Mouse (Mus musculus): ENCODE measurements around the gene Gm20458.

The Gm20458 gene

GRCm38 (mm10) chr2:164453887-164454500 lies 6.8 kb upstream of the Gm20458 start:
- no peak for DNase-seq (ENCODE audit: low read depth)

- DNase-seq (ENCODE audit: low read depth) = no peak
Measured at GRCm38 (mm10) chr2:164454846-164455245, 5.9 kb upstream of the Gm20458 start.

GRCm38 (mm10) chr2:164455421-164456190 lies 5.2 kb upstream of the Gm20458 start:
- DNase-seq (ENCODE audit: low read depth) = no peak

DNA sequence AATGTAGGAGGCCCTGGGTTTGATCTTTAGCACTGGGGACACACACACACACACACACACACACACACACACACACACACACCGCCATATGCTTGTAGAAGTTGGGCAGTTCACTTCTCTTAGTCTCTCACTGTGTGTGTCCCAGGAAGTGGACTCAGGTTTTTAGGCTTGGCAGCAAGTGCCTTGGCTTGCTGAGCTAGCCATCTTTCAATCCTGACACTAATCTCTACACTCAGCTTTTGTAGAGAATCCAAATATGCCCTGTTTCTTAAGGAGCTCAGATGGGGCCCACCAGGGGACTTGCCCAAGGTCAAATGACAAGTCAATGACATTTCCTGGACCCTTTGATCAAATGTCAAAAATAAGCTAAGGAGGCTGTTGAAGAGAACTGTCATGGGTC lies 4.4 kb upstream of the Gm20458 start:
- DNase-seq (ENCODE audit: low read depth) = no peak

DNA sequence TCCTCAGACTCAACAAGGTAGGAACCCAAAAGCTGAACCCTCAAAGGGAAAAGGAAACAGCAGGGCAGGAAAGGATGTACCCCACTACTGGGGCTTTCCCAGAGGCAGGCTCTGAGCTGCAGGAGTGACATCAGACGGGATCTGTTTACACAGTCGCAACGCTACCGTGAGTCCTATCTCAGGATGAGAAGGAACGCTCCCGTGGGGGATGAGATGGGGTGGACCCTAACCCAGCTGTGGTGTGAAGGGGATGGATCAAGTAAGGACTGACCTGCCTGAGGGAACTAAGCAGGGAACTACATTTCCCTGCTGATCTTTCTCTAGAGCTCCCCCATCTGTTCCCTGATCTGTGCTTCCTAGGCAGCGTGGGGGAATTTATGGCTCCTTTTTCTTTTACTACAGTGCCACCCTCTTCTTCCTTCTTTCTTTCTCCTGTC lies 3.9 kb upstream of the Gm20458 start, which contains the start of gene Sys1:
Gene Sys1 (plus strand): TSS at position 101 of the 437 bp plus-strand sequence.
- DNase-seq (ENCODE audit: low read depth) = no peak

GRCm38 (mm10) chr2:164457942-164458341 lies 2.8 kb upstream of the Gm20458 start:
- DNase-seq (ENCODE audit: low read depth) = no peak

DNA sequence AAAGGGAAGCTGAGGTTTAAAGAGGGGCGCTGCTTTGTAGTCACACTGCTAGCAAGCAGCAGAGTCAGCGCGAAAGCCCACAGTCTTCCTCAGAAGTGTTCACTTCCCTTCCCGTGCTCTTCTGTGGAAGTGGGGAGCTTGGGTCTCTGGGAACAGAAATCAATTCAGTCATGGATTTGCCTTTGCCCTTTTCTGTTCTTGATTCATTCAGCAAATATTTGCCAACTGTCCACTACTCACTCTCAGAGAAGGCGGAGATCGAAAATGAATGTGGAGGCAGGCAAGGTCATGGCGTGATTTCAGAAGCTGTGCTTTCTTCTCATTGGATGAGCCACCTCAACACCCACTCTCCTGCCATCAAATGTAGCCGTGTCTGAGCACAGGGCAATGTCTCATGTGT lies 2.2 kb upstream of the Gm20458 start:
- no peak for DNase-seq (ENCODE audit: low read depth)

DNA sequence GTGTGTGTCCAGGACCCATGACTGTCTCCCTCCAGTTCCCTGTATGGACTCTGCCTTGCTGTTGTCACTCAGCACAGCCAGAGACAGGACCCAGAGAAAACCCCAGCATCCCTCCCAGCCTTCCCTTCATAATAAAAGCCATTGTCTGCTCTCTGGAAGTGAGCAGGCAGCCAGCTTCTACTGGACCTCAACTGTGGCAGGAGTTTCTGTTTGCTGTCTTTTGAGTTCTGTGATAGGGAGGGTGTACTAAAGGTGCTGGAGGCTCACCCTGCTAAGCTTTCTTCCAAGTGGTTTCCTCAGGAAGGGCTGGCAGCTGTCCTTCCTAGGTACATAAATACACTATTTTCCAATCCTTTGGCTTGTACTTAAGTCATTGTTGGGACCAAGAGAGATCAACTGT lies 4.4 kb downstream of the Gm20458 start:
- no peak for DNase-seq (ENCODE audit: low read depth)

- DNase-seq (ENCODE audit: low read depth) = no peak
Measured at GRCm38 (mm10) chr2:164466787-164467186, 6.0 kb downstream of the Gm20458 start.

DNA sequence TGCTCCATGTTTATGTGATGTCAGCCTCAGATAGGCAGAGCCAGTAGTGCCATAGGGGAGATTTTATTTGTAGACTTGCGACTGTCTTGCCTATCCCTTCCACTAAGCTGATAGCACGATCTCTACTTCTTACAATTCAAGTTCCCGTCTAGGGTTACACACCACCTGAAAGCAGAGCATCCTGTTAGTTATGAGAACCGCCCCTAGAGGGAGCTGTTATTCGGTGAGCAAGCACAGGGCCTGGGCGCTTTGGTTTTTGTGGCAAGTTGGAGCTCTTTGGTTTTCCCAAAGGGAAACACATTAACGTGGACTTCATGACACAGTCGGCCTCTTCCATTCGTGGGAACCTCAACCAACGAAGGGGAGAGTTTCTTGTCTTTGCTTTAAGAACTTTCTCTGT lies 9.5 kb downstream of the Gm20458 start:
- peak; percentile 60 for DNase-seq (ENCODE audit: low read depth)

DNA sequence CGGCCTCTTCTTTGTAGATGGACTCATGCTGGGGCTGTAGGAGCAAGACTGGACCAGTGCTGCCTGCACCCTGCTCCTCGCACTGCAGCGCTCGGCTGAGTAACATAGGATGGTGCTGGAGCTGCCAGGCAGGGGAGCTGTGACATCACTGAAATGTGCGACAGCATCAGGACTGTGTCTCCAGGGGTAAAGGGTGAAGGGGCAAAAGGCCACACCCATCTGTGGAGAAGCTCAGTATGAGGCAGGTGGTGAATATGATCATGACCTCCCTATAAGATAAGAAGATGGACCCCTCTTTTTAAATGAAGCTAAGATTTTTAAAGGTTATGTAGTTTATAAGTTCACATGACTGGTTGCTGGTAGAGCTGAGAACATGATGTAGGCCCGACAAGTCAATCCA lies 12.9 kb downstream of the Gm20458 start, which contains the start of gene Trp53tg5:
Gene Trp53tg5 (minus strand): TSS at position 101 of the 400 bp plus-strand sequence.
- DNase-seq (ENCODE audit: low read depth) = no peak

DNA sequence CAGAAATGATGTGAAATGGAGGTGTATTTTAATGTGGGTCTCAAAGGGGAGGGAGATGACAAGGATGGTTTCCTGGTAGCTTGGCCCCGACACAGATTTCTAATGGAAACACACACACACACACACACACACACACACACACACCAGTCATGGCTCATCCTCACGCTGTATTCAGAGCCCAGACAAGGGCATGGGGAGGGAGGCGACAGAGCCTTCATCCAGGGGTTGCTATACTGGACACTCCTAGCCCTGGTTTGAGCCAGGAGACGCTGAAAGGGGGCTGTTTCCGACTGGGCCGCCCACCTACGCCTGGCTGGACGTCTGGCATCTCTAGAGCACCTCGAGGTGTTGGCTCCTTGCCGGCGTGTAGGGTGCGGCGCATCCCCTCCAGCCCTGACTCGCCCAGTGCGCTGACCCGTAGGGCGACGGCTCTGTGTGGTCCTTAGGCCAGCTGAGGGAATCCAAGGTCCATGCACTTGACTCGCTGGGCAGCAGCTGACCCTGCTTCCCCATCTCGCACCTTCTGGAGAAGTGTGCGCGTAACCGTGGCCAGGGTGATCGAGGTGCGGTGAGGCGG lies 25.0 kb downstream of the Gm20458 start, which contains the start of gene Dbndd2:
Gene Dbndd2 (plus strand): TSS at position 426 of the 577 bp plus-strand sequence.
- DNase-seq (ENCODE audit: low read depth) = no peak

DNA sequence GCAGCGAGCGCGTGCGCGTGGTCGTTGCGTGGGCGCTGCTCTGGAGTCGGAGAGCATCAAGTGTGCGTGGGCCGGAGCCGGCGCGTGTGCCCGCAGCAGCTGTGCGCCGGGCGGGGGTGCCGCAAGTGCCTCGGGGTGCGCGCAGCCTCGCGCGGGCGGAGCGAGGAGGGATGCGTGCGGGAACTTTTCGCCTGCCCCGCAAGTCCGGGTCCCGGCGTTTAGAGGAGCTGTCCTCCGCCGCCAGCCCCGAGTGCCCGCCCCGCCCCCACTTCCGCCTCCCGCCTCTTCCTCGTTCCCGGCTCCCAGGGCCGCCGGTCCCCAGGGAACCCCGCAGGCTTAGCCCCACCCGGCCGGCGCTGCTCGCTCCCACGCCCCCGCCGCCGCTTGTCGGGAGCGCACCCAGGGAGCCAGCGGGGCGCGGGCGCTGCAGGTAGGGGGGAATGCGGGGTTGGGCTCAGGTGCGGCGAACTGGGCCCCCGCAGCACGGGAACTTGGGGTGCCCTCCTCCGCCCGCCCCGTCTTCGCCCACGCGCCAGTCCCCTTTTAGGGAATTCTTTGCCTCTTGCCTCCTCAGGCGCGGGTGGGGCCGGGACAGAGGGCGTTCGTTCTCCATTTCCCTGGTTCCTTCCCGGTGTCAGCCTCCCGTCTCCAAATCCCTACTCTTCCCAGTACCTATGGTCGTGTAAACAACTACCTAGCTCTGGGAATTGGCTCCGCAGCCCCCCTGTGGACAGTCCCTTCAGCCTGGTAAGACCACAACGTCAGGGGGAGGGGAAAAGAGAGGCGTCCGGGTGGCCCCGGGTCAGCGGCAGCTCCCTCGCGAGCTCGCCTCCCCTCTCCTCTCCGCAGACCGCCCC lies 25.7 kb downstream of the Gm20458 start:
- DNase-seq (ENCODE audit: low read depth) = no peak

DNA sequence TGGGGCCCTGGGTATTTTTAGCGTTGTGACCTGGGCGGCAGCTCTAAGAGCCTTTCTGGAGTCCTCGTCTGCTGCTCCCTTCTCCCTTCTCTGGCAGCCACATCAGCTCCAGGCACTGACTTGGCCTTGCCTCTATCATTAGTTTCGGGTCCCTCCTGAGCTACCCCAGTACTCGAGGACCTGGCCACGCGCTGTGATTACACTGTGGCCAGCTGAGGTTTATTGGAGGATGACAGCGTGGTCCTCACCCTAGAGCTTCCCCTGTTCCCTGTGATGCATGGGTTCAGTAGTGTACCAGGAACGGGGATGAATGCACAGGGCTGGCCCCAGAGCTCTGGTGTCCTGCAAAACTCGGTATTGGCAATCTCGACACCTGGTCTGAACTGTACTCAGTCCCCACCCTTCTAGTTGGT lies 26.4 kb downstream of the Gm20458 start:
- DNase-seq (ENCODE audit: low read depth) = no peak

DNA sequence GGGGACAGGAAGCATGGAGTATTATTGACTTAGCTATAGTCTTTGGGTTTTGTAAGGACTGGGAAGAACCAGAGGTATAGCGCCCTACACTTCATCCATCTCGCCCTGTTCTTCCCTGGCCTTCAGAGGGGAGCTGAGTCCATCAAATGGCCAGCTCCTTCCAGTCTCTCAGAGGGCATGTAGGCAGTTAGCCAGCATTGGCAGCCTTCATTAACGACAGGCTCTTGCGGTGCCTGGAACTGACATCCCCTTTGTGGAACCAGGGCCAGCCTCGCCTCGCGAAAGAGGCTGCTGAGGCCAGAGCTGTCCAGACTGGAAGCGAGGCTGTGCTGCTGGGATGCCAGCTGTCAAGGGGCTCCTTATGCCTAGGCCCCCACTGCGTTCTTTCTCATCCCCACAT lies 27.0 kb downstream of the Gm20458 start:
- DNase-seq (ENCODE audit: low read depth) = no peak

DNA sequence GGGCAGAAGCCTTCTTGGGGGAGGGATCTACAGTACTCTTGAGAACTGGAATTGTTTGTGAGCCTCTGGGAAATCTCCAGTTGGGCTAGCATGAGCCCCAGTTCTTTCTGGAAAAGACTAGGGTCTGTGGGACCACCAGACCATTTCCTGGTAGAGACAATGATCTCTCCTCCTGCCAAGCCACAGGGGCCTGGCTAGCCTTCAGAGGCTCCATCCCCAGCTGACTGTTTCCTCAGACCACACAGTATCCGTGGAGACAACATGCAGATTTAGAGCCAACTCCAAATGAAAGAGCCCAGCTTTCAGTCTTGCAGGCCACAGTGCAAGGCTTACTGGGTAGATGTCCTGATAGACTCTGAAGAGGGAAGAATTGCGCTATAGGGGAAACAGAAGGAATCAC lies 33.4 kb downstream of the Gm20458 start:
- DNase-seq (ENCODE audit: low read depth) = no peak

DNA sequence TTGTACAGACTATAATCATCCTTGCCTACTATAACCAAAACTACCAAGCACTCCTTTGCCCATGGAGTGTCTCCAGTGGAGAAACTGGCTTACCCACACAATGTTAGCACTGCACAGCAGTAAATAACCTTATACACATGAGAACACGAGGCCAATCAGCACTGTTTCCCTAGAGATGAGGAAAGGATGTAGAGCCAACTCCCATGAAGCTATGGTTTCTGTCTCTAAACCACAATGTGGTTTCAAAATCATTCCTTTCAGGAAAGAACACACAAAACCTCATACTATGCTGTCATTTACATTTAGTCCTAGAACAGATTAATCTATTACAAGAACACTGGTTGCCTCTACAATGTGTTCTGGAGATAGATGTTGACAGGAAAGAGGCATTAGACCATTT lies 35.6 kb downstream of the Gm20458 start:
- DNase-seq (ENCODE audit: low read depth) = no peak

- DNase-seq (ENCODE audit: low read depth) = peak; percentile 72
Measured at GRCm38 (mm10) chr2:164496847-164497690, 36.3 kb downstream of the Gm20458 start, which contains the start of gene Pigt. TSS of gene Pigt (plus strand) at chr2:164497520.

GRCm38 (mm10) chr2:164497691-164498268 lies 37.0 kb downstream of the Gm20458 start:
- no peak for DNase-seq (ENCODE audit: low read depth)

DNA sequence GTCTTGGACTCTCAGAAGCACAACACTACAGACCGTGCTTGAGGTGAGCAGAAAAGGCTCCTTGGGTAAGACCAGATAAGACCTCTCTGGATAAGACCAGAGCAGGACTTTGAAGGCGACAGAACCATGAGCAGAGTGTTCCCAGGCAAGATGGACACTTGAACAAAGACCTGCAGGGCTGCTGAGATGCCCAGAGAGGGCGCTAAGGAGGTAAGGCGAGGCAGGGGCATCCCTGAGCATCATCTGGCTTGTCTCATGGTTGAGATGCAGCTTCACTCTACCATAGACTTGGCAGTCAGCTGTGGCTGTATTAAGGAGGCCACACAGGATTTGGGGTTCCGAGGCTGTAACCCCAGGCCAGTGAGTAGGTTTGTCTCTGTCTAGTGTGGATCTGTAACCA lies 38.5 kb downstream of the Gm20458 start:
- DNase-seq (ENCODE audit: low read depth) = no peak

GRCm38 (mm10) chr2:164500511-164500910 lies 39.7 kb downstream of the Gm20458 start:
- no peak for DNase-seq (ENCODE audit: low read depth)

All from c-Kit-positive CD71-negative TER-119-negative erythroid progenitor cells, embryonic 14.5 days (primary cell).